Mouse (Mus musculus) left cerebral cortex, adult 6 months (tissue): ENCODE results near the gene Tlr9. TPM values are rescaled to one million over a fixed set of nuclear protein-coding genes. Genes with fewer than 3 reads are reported as not detected.

ENCODE experiments used
- long read RNA-seq, 2 experiments: library from polyadenylated mRNA; unstranded; transcript quantifications; one replicate each; pipeline ENCODE4 v2.0.0; 2019 to 2020
- polyA plus RNA-seq: library from polyadenylated mRNA; unstranded; fragments of <200 nt; fragmentation: Nextera tagmentation; gene quantifications from 2 replicates; pipeline ENCODE4 v1.2.3, GENCODE M21; 2021

Tlr9 gene
- 0.20 and 0.25 TPM in 2 replicates for polyA plus RNA-seq
- long read RNA-seq, experiment 1, result 0 reads
- long read RNA-seq, experiment 2, result 0 reads

DNA sequence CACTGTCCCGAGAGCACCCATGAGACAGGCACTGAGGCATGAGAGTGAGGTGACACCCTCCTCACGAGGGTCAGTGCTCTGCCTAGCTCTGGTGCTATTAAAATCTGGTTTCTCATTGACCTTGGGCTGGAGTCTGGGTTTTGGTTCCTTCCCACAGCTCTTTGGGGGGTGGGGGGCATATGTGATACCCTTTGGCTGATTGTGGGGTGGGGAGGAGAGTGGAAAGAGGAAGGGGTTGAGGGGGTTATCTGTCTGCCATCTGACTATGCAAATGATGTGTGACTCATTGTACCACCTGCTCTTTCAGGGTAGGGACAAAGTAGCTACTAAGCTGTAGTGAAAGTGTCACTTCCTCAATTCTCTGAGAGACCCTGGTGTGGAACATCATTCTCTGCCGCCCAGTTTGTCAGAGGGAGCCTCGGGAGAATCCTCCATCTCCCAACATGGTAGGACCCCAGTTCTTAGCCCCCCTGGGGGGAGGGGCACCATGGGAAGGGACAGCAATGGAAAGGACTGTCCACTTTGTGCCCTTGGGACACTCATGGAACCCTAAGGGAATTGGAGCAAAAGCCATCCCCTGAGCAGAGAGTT is at the start of gene Tlr9:
TSS of gene Tlr9 (plus strand) at position 338 of the 591 bp plus-strand sequence.

DNA sequence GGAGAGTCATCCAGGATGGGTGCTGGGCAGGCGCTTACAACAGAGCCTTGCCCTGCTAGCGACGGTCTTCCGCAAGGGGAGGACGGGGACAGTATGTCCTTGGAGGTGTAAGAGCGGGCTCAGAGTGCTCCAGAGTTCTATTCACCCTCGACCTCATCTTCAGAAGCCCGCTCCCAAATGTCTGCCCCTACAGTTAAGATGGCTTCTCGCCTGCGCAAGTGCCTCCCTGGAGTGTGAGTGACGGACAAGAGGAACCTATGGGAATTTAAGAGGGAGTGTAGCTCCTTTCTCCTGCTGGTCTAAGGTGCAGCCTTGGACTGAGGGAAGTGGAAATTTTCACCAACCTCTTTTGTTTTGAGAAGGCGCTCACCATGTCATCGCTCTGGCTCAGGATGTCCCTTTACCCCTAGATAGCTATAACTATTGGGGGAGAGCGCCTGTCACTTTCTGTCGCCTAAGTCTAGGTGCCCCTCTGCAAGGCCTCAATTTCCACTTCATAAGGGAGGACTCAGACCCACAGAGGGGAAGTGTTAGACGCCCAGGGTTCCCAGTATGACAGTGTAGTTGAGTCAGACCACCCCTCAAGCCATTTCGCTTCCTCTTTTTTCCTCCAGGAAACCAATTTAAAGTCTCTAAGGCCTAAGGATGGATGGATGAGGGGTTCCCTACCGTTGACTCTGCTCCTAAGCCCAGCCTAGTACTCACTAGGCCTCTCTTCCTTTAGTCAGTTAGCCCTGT is 22.7 kb upstream of the Tlr9 start, which contains the start of gene Ppm1m:
TSS of gene Ppm1m (minus strand) at position 212 of the 738 bp plus-strand sequence.

DNA sequence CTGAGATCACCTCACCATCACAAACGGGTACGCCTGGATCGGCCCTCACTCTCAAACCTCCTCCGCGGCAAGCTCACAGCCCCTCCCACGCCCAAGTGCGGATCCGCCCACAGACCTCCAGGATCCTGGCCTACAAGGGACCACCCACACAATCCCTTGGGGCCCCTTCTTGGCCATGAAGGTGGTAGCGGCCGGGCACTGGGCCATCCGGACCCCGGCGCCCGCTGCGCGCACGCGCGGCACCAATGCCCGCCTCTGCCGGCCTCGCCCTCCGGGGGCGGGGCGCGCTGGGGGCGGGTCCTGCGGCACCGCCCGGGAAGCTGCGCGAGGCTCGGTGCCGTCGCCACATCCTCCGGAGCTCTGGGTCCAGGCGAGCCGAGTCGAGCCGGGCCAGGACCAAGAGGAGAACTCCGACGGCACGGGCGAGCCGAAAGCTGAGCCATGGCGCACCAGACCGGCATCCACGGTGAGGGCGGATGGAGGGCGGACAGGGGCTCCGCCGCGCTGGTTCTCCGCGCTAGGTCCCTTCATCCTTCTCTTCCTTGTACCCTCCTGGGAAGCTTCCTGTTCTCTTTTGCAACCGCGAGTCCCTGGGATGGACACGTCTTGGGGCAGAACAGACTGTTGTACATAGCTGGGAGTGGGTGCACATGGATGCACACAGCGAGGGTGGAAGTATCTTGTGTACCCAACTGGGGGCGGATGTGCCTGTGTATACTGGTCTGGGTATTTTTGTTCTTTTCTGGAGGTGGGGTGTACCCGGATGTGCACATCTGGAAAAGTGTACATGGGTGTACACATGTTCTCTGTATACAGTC is 19.4 kb upstream of the Tlr9 start, which contains the start of gene Twf2:
TSS of gene Twf2 (plus strand) at position 290 of the 818 bp plus-strand sequence.

Other genes with a start within 250 kb of the Tlr9 start
- 1.1 and 1.4 TPM in 2 replicates for gene Col6a4, start 125.8 kb upstream of the Tlr9 start, polyA plus RNA-seq
- 0.99 and 1.2 TPM in 2 replicates for gene Glyctk, start 64.5 kb upstream of the Tlr9 start, polyA plus RNA-seq
- gene Wdr82, start 51.7 kb upstream of the Tlr9 start, polyA plus RNA-seq, result 47.8 and 50.0 TPM in 2 replicates
- gene Ppm1m, start 22.9 kb upstream of the Tlr9 start, polyA plus RNA-seq, result 14.6 and 19.3 TPM in 2 replicates
- gene Twf2, start 19.5 kb upstream of the Tlr9 start, polyA plus RNA-seq, result 77.0 and 77.9 TPM in 2 replicates
- gene Alas1, start 26.1 kb downstream of the Tlr9 start, polyA plus RNA-seq, result 56.7 and 78.9 TPM in 2 replicates
- 24.8 and 33.9 TPM in 2 replicates for gene Poc1a, start 58.5 kb downstream of the Tlr9 start, polyA plus RNA-seq
- 17.7 and 21.8 TPM in 2 replicates for gene Dusp7, start 146.0 kb downstream of the Tlr9 start, polyA plus RNA-seq
- 667 and 915 TPM in 2 replicates for gene Rpl29, start 206.9 kb downstream of the Tlr9 start, polyA plus RNA-seq
- 11.2 and 11.3 TPM in 2 replicates for gene Acy1, start 215.7 kb downstream of the Tlr9 start, polyA plus RNA-seq
- 10.4 and 12.8 TPM in 2 replicates for gene Abhd14b, start 224.9 kb downstream of the Tlr9 start, polyA plus RNA-seq
- gene Abhd14a, start 225.1 kb downstream of the Tlr9 start, polyA plus RNA-seq, result 61.7 and 68.7 TPM in 2 replicates
- 63.4 and 112 TPM in 2 replicates for gene Pcbp4, start 230.7 kb downstream of the Tlr9 start, polyA plus RNA-seq
- gene Gpr62, start 243.3 kb downstream of the Tlr9 start, polyA plus RNA-seq, result 6.8 and 13.9 TPM in 2 replicates